Mouse (Mus musculus) cerebellum, adult 2 months (tissue): Measurements from ENCODE around the gene Polk. TPM values are rescaled to one million over a fixed set of nuclear protein-coding genes. Genes with fewer than 3 reads are reported as not detected.

Experiments
- DNase-seq, 2 experiments: peaks; one replicate each; pipeline ENCODE4 v3.0.0; 2021
- H3K27ac ChIP-seq: fragments of 200-500 bp; 2 replicates; pipeline ENCODE4 v1.5.1; 2012; ENCODE audit warnings: low read length, control low read depth, inconsistent platforms; ENCODE audit not compliant: insufficient read depth
- H3K27me3 ChIP-seq: fragments of 200-500 bp; 2 replicates; pipeline ENCODE4 v1.6.1; 2012; ENCODE audit warnings: inconsistent platforms, mild to moderate bottlenecking, low read length, moderate library complexity; ENCODE audit not compliant: control insufficient read depth, insufficient read depth
- H3K4me1 ChIP-seq: fragments of 200-500 bp; 2 replicates; pipeline ENCODE4 v1.6.1; 2011; ENCODE audit warnings: low read length; ENCODE audit not compliant: control insufficient read depth, insufficient read depth
- H3K4me3 ChIP-seq: fragments of 200-500 bp; replicated peaks from 2 replicates; pipeline ENCODE3; 2011; ENCODE audit warnings: mild to moderate bottlenecking, low read depth, low read length, control low read depth; ENCODE audit not compliant: insufficient read depth
- CTCF ChIP-seq: fragments of 200-500 bp; IDR thresholded peaks from 2 replicates; pipeline ENCODE4 v1.5.1; 2011; ENCODE audit warnings: low read depth, mild to moderate bottlenecking, control low read depth, low read length, moderate library complexity, borderline replicate concordance; ENCODE audit not compliant: insufficient read depth
- POLR2A ChIP-seq: fragments of 200-500 bp; IDR thresholded peaks from 2 replicates; pipeline ENCODE4 v1.6.1; 2011; ENCODE audit warnings: low read length, control low read depth, borderline replicate concordance; ENCODE audit not compliant: insufficient read depth
- WGBS: fragments of 180-500 bp; shearing (Covaris S2); methylation state at CpG from one replicate; pipeline ENCODE4 v1.1.7; 2018; 5-methylcytosine and 5-hydroxymethylcytosine counted together
- polyA plus RNA-seq: library from polyadenylated mRNA; depleted of rRNA; stranded (reverse); fragments of >200 nt; gene quantifications from 2 replicates; pipeline ENCODE4 v1.2.3, GENCODE M21; 2012

Gene Polk
- polyA plus RNA-seq, 1 experiment, result 8.0 TPM

GRCm38 (mm10) chr13:96477226-96477625 lies 65.2 kb downstream of the Polk start:
- no peaks in the 10 kb centered on the region for H3K27me3 ChIP-seq
- no peaks in the 10 kb centered on the region for H3K4me1 ChIP-seq
- WGBS, result 93% methylated on average over 4 of the region's 4 CpGs
- DNase-seq, result no peak
- H3K4me3 ChIP-seq, result no peak overlapping the region
- no peak overlapping the region for H3K27ac ChIP-seq
- no peak for TF ChIP-seq POLR2A
- TF ChIP-seq CTCF, result no peak

GRCm38 (mm10) chr13:96470957-96471356 lies 71.4 kb downstream of the Polk start, which contains the start of gene Ankdd1b:
Gene Ankdd1b, minus strand, starts transcription at chr13:96471198.
- H3K27me3 ChIP-seq, result no peaks in the 10 kb centered on the region
- no peak within 1 kb of the TSS for H3K4me3 ChIP-seq
- WGBS, result 90% methylated on average over 14 of the region's 14 CpGs
- no peak for TF ChIP-seq POLR2A
- TF ChIP-seq CTCF, result no peak
- H3K27ac ChIP-seq, result no peak within 1 kb of the TSS
- no peak for DNase-seq
- H3K4me1 ChIP-seq, result no peaks in the 10 kb centered on the region

GRCm38 (mm10) chr13:96470556-96470955 lies 71.8 kb downstream of the Polk start:
- TF ChIP-seq POLR2A (no peak), CTCF (no peak)
- H3K27me3 ChIP-seq, result no peaks in the 10 kb centered on the region
- H3K4me1 ChIP-seq, result no peaks in the 10 kb centered on the region
- 89% methylated on average over 6 of the region's 6 CpGs for WGBS
- no peak overlapping the region for H3K4me3 ChIP-seq
- DNase-seq, result no peak
- no peak overlapping the region for H3K27ac ChIP-seq

GRCm38 (mm10) chr13:96468678-96469077 lies 73.7 kb downstream of the Polk start:
- no peak for DNase-seq
- Histone ChIP-seq H3K27me3 (no peaks in the 10 kb centered on the region), H3K4me3 (no peak overlapping the region), H3K4me1 (no peaks in the 10 kb centered on the region), H3K27ac (no peak overlapping the region)
- TF ChIP-seq CTCF (no peak), POLR2A (no peak)
- WGBS, result 84% methylated on average over 5 of the region's 5 CpGs

- DNase-seq, result no peak
- Histone ChIP-seq H3K27me3 (no peaks in the 10 kb centered on the region), H3K27ac (no peak overlapping the region), H3K4me3 (no peak overlapping the region), H3K4me1 (no peaks in the 10 kb centered on the region)
- TF ChIP-seq CTCF, result no peak
- no peak for TF ChIP-seq POLR2A
- WGBS, result 55% methylated on average over 5 of the region's 5 CpGs
Observed at GRCm38 (mm10) chr13:96465315-96465714, 77.1 kb downstream of the Polk start.

GRCm38 (mm10) chr13:96462644-96463043 lies 79.7 kb downstream of the Polk start:
- no peak for TF ChIP-seq POLR2A
- TF ChIP-seq CTCF, result no peak
- 65% methylated on average over 1 of the region's 1 CpGs for WGBS

GRCm38 (mm10) chr13:96458606-96459005 lies 83.8 kb downstream of the Polk start:
- no peak for DNase-seq

More at GRCm38 (mm10) chr13:96462644-96463043, 79.7 kb downstream of the Polk start:
- no peak for DNase-seq
- Histone ChIP-seq H3K27me3 (no peaks in the 10 kb centered on the region), H3K4me1 (no peaks in the 10 kb centered on the region), H3K4me3 (no peak overlapping the region), H3K27ac (no peak overlapping the region)

GRCm38 (mm10) chr13:96458018-96458417 lies 84.4 kb downstream of the Polk start:
- H3K27ac ChIP-seq, result no peak overlapping the region
- H3K4me3 ChIP-seq, result no peak overlapping the region
- H3K4me1 ChIP-seq, result no peaks in the 10 kb centered on the region
- WGBS, result 74% methylated on average over 5 of the region's 5 CpGs
- H3K27me3 ChIP-seq, result no peaks in the 10 kb centered on the region
- no peak for TF ChIP-seq CTCF
- TF ChIP-seq POLR2A, result no peak
- DNase-seq, result no peak

More at GRCm38 (mm10) chr13:96458606-96459005, 83.8 kb downstream of the Polk start:
- no peaks in the 10 kb centered on the region for H3K4me1 ChIP-seq
- H3K27me3 ChIP-seq, result no peaks in the 10 kb centered on the region
- 68% methylated on average over 4 of the region's 4 CpGs for WGBS
- H3K27ac ChIP-seq, result no peak overlapping the region
- TF ChIP-seq CTCF (no peak), POLR2A (no peak)
- no peak overlapping the region for H3K4me3 ChIP-seq

- Histone ChIP-seq H3K4me3 (no peak overlapping the region), H3K27me3 (no peaks in the 10 kb centered on the region), H3K4me1 (no peaks in the 10 kb centered on the region), H3K27ac (no peak overlapping the region)
- no peak for DNase-seq
- TF ChIP-seq CTCF (no peak), POLR2A (no peak)
- 97% methylated on average over 5 of the region's 5 CpGs for WGBS
Observed at GRCm38 (mm10) chr13:96457566-96457965, 84.8 kb downstream of the Polk start.
